Mouse (Mus musculus) ovary, adult 10 weeks (tissue): ENCODE measurements around the gene Zic3. TPM values are rescaled to one million over a fixed set of nuclear protein-coding genes. Genes with fewer than 3 reads are reported as not detected.

Source experiments
- polyA plus RNA-seq: library from polyadenylated mRNA; stranded (reverse); fragments of 350-450 nt; fragmentation: Illumina TruSeq; extraction: RNeasy Lipid Tissue Mini Kit (QIAGEN cat#74804); gene quantifications from one replicate; pipeline ENCODE4 v1.2.3, GENCODE M21; 2014

The Zic3 gene
- polyA plus RNA-seq, result not detected

DNA sequence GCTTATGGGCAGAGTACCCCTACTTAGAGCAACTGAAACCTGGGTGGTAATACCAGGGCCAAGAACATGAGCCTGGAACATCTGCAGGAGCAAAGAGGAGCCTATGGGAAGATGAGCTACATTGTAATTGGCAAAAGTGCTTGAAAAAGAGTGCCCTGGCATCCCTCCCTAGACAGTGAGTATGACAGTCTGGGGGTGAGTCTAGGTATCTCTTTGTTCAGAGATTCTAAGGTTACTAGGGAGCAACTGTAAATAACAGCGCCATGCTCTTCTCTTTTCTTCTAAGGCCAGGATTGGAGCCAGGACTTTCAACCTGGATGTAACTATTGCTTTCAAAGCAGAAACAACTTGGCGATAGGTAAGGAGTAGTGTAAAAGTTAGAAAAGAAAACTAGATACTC is at the start of gene Zic3:
Gene Zic3, plus strand, starts transcription at position 301 of the 400 bp plus-strand sequence.

